Mouse (Mus musculus) liver, embryonic 12.5 days (tissue): ENCODE data around the gene Scarf1. TPM values are rescaled to one million over a fixed set of nuclear protein-coding genes. Genes with fewer than 3 reads are reported as not detected.

Source experiments
- ATAC-seq: fragments of 200-750 bp; cut with Nextera tagmentation; 2 replicates; pipeline ENCODE4 v1.8.0; 2017; ENCODE audit warnings: moderate number of reproducible peaks, mild to moderate bottlenecking, moderate library complexity
- H3K27ac ChIP-seq: fragments of 300-500 bp; sonication (generic); 2 replicates; pipeline ENCODE4 v1.5.1; 2016; ENCODE audit warnings: mild to moderate bottlenecking
- H3K27me3 ChIP-seq: fragments of 300-500 bp; sonication (generic); replicated peaks from 2 replicates; pipeline ENCODE4 v1.6.1; 2016; ENCODE audit warnings: mild to moderate bottlenecking, moderate library complexity
- H3K36me3 ChIP-seq: fragments of 300-500 bp; sonication (generic); 2 replicates; pipeline ENCODE4 v1.6.1; 2016; ENCODE audit warnings: mild to moderate bottlenecking, moderate library complexity
- H3K4me1 ChIP-seq: fragments of 300-500 bp; sonication (generic); 2 replicates; pipeline ENCODE4 v1.6.1; 2016
- H3K4me2 ChIP-seq: fragments of 300-500 bp; sonication (generic); 2 replicates; pipeline ENCODE4 v1.6.1; 2016; ENCODE audit warnings: mild to moderate bottlenecking, moderate library complexity
- H3K4me3 ChIP-seq: fragments of 300-500 bp; sonication (generic); 2 replicates; pipeline ENCODE4 v1.5.1; 2016; ENCODE audit warnings: mild to moderate bottlenecking, moderate library complexity
- H3K9ac ChIP-seq: fragments of 300-500 bp; sonication (generic); 2 replicates; pipeline ENCODE4 v1.6.1; 2016; ENCODE audit warnings: mild to moderate bottlenecking, moderate library complexity
- H3K9me3 ChIP-seq: fragments of 300-500 bp; sonication (generic); replicated peaks from 2 replicates; pipeline ENCODE4 v1.6.1; 2016; ENCODE audit warnings: mild to moderate bottlenecking, moderate library complexity
- WGBS: fragments of 180-500 bp; shearing (Covaris S2); methylation state at CpG from one replicate; pipeline ENCODE4 v1.1.7; 2016; ENCODE audit not compliant: insufficient replicate concordance; 5-methylcytosine and 5-hydroxymethylcytosine counted together
- polyA plus RNA-seq: library from polyadenylated mRNA; unstranded; fragments of >200 nt; fragmentation: Nextera tagmentation; extraction: Ambion mirVana; gene quantifications from 2 replicates; pipeline ENCODE4 v1.2.1, GENCODE M21; 2016

Gene Scarf1
- polyA plus RNA-seq, 1 experiment from 2014 or later = 5.2 TPM

GRCm38 (mm10) chr11:75515186-75515585 lies 1.8 kb downstream of the Scarf1 start:
- 0 out of 2 replicates have a peak, but pooled peaks cover 3% of the 10 kb centered on the region for H3K27me3 ChIP-seq
- no peaks in the 10 kb centered on the region for H3K36me3 ChIP-seq
- no peak overlapping the region for H3K4me2 ChIP-seq
- ATAC-seq = no peak
- no peaks in the 10 kb centered on the region for H3K9me3 ChIP-seq
- H3K27ac ChIP-seq = no peak overlapping the region
- WGBS = 83% methylated on average over 25 of the region's 25 CpGs
- H3K4me3 ChIP-seq = no peak overlapping the region
- H3K9ac ChIP-seq = 0 out of 2 replicates have a peak overlapping the region, but pooled peaks have one; percentile 9
- H3K4me1 ChIP-seq = peaks cover 3% of the 10 kb centered on the region

- Histone ChIP-seq H3K27ac (no peak overlapping the region), H3K27me3 (0 out of 2 replicates have a peak, but pooled peaks cover 7% of the 10 kb centered on the region), H3K4me2 (no peak overlapping the region), H3K4me1 (no peaks in the 10 kb centered on the region), H3K9me3 (no peaks in the 10 kb centered on the region), H3K36me3 (no peaks in the 10 kb centered on the region), H3K4me3 (no peak overlapping the region), H3K9ac (no peak overlapping the region)
- ATAC-seq = no peak
- WGBS = 69% methylated on average over 15 of the region's 15 CpGs
Observed at GRCm38 (mm10) chr11:75519834-75520633, 6.7 kb downstream of the Scarf1 start.

GRCm38 (mm10) chr11:75521609-75522008 lies 8.3 kb downstream of the Scarf1 start:
- no peak overlapping the region for H3K4me2 ChIP-seq
- no peak overlapping the region for H3K4me3 ChIP-seq
- 69% methylated on average over 4 of the region's 4 CpGs for WGBS
- no peak overlapping the region for H3K27ac ChIP-seq
- no peak overlapping the region for H3K9ac ChIP-seq
- H3K27me3 ChIP-seq = 0 out of 2 replicates have a peak, but pooled peaks cover 7% of the 10 kb centered on the region
- no peaks in the 10 kb centered on the region for H3K9me3 ChIP-seq
- no peaks in the 10 kb centered on the region for H3K4me1 ChIP-seq
- no peak for ATAC-seq
- H3K36me3 ChIP-seq = no peaks in the 10 kb centered on the region

- no peaks in the 10 kb centered on the region for H3K36me3 ChIP-seq
- no peak overlapping the region for H3K9ac ChIP-seq
- no peak overlapping the region for H3K27ac ChIP-seq
- 81% methylated on average over 2 of the region's 2 CpGs for WGBS
- no peak overlapping the region for H3K4me2 ChIP-seq
- no peak for ATAC-seq
- H3K4me1 ChIP-seq = no peaks in the 10 kb centered on the region
- no peaks in the 10 kb centered on the region for H3K9me3 ChIP-seq
- H3K27me3 ChIP-seq = 0 out of 2 replicates have a peak, but pooled peaks cover 7% of the 10 kb centered on the region
- H3K4me3 ChIP-seq = no peak overlapping the region
Observed at GRCm38 (mm10) chr11:75522793-75523192, 9.5 kb downstream of the Scarf1 start.

- no peaks in the 10 kb centered on the region for H3K9me3 ChIP-seq
- H3K27me3 ChIP-seq = 0 out of 2 replicates have a peak, but pooled peaks cover 3% of the 10 kb centered on the region
- no peak overlapping the region for H3K4me2 ChIP-seq
- peaks cover 8% of the 10 kb centered on the region for H3K4me1 ChIP-seq
- no peaks in the 10 kb centered on the region for H3K36me3 ChIP-seq
- ATAC-seq = no peak
- no peak overlapping the region for H3K4me3 ChIP-seq
- no peak overlapping the region for H3K9ac ChIP-seq
- WGBS = 73% methylated on average over 15 of the region's 15 CpGs
- H3K27ac ChIP-seq = no peak overlapping the region
Observed at GRCm38 (mm10) chr11:75525531-75526125, 12.3 kb downstream of the Scarf1 start.

- no peak overlapping the region for H3K27ac ChIP-seq
- H3K36me3 ChIP-seq = no peaks in the 10 kb centered on the region
- no peak overlapping the region for H3K9ac ChIP-seq
- H3K27me3 ChIP-seq = 0 out of 2 replicates have a peak, but pooled peaks cover under 1% of the 10 kb centered on the region
- H3K4me1 ChIP-seq = peaks cover 14% of the 10 kb centered on the region
- no peaks in the 10 kb centered on the region for H3K9me3 ChIP-seq
- ATAC-seq = no peak
- no peak overlapping the region for H3K4me3 ChIP-seq
- H3K4me2 ChIP-seq = no peak overlapping the region
- WGBS = 70% methylated on average over 6 of the region's 6 CpGs
Observed at GRCm38 (mm10) chr11:75526943-75527342, 13.6 kb downstream of the Scarf1 start.

GRCm38 (mm10) chr11:75529771-75530170 lies 16.4 kb downstream of the Scarf1 start:
- H3K9ac ChIP-seq = no peak overlapping the region
- H3K27me3 ChIP-seq = peaks cover 13% of the 10 kb centered on the region; the same call in 1 of the 2 replicates
- 39% methylated on average over 4 of the region's 4 CpGs for WGBS
- H3K4me3 ChIP-seq = no peak overlapping the region
- no peak overlapping the region for H3K27ac ChIP-seq
- no peak overlapping the region for H3K4me2 ChIP-seq
- no peaks in the 10 kb centered on the region for H3K9me3 ChIP-seq
- no peak for ATAC-seq
- H3K4me1 ChIP-seq = peaks cover 41% of the 10 kb centered on the region
- H3K36me3 ChIP-seq = no peaks in the 10 kb centered on the region

- Histone ChIP-seq H3K36me3 (no peaks in the 10 kb centered on the region), H3K27me3 (peaks cover 13% of the 10 kb centered on the region; the same call in 1 of the 2 replicates), H3K4me2 (peak overlapping the region; percentile 99), H3K4me1 (peaks cover 47% of the 10 kb centered on the region), H3K27ac (peak overlapping the region; percentile 94), H3K4me3 (peak overlapping the region; percentile 75), H3K9me3 (no peaks in the 10 kb centered on the region), H3K9ac (peak overlapping the region; percentile 91)
- 0% methylated on average over 10 of the region's 10 CpGs for WGBS
- peak; percentile 58 for ATAC-seq
Observed at GRCm38 (mm10) chr11:75530325-75530724, 17.0 kb downstream of the Scarf1 start.

GRCm38 (mm10) chr11:75530845-75531373 lies 17.6 kb downstream of the Scarf1 start:
- Histone ChIP-seq H3K4me1 (peaks cover 53% of the 10 kb centered on the region), H3K9me3 (no peaks in the 10 kb centered on the region), H3K4me3 (peak overlapping the region; percentile 75), H3K9ac (peak overlapping the region; percentile 91), H3K36me3 (no peaks in the 10 kb centered on the region), H3K27me3 (peaks cover 13% of the 10 kb centered on the region; the same call in 1 of the 2 replicates), H3K4me2 (peak overlapping the region; percentile 99), H3K27ac (peak overlapping the region; percentile 94)
- 1% methylated on average over 31 of the region's 31 CpGs for WGBS
- ATAC-seq = peak; percentile 28

- 0% methylated on average over 62 of the region's 62 CpGs for WGBS
- ATAC-seq = peak; percentile 86
- H3K36me3 ChIP-seq = no peaks in the 10 kb centered on the region
- H3K27me3 ChIP-seq = peaks cover 13% of the 10 kb centered on the region; the same call in 1 of the 2 replicates
- H3K4me3 ChIP-seq = peak within 1 kb of the TSS; percentile 75
- H3K4me2 ChIP-seq = peak within 1 kb of the TSS; percentile 99
- peak within 1 kb of the TSS; percentile 94 for H3K27ac ChIP-seq
- peaks cover 53% of the 10 kb centered on the region for H3K4me1 ChIP-seq
- no peaks in the 10 kb centered on the region for H3K9me3 ChIP-seq
- peak within 1 kb of the TSS; percentile 91 for H3K9ac ChIP-seq
Observed at GRCm38 (mm10) chr11:75531469-75532242, 18.3 kb downstream of the Scarf1 start, which contains the start of gene Slc43a2. TSS of gene Slc43a2 (plus strand) at chr11:75531694.
